Mouse (Mus musculus) limb, embryonic 11.5 days (tissue): ENCODE measurements at regions not wholly inside any gene's neighbourhood (a gene's known extent, or its start where the extent isn't known, plus 50 kb on each side); places are given as distances from the start of the nearest gene placed in this dataset.
A peak's percentile ranks its signal among the peaks of the same experiment; 100 is the strongest.
"Not testable (repeated sequence)": the region's sequence is repeated elsewhere in the genome, so short reads cannot be mapped to it uniquely, and the experiment has no call there.

Experiments
- ATAC-seq: fragments of 200-750 bp; cut with Nextera tagmentation; 2 replicates; pipeline ENCODE4 v1.8.0; 2017; ENCODE audit warnings: low read depth; ENCODE audit not compliant: insufficient number of reproducible peaks, low FRiP score, low TSS enrichment
- DNase-seq: peaks from one replicate; pipeline ENCODE4 v3.0.0-alpha.2; 2015; ENCODE audit warnings: low spot score
- H3K27ac ChIP-seq: fragments of 300-500 bp; sonication (generic); replicated peaks from 2 replicates; pipeline ENCODE4 v1.5.1; 2014; ENCODE audit warnings: low read depth, mild to moderate bottlenecking, low read length
- H3K27me3 ChIP-seq: fragments of 300-500 bp; sonication (generic); 2 replicates; pipeline ENCODE4 v1.6.1; 2014; ENCODE audit warnings: mild to moderate bottlenecking, low read length, mixed read lengths; ENCODE audit not compliant: control insufficient read depth, insufficient read depth
- H3K36me3 ChIP-seq: fragments of 300-500 bp; sonication (generic); 2 replicates; pipeline ENCODE4 v1.6.1; 2014; ENCODE audit warnings: mild to moderate bottlenecking, low read length, moderate library complexity, mixed read lengths; ENCODE audit not compliant: control insufficient read depth, insufficient read depth
- H3K4me1 ChIP-seq: fragments of 300-500 bp; sonication (generic); 2 replicates; pipeline ENCODE4 v1.6.1; 2014; ENCODE audit warnings: low read length, mixed read lengths; ENCODE audit not compliant: control insufficient read depth, insufficient read depth
- H3K4me2 ChIP-seq: fragments of 300-500 bp; sonication (generic); 2 replicates; pipeline ENCODE4 v1.6.1; 2014; ENCODE audit warnings: low read depth, mild to moderate bottlenecking, moderate library complexity; ENCODE audit not compliant: severe bottlenecking
- H3K4me3 ChIP-seq: fragments of 300-500 bp; sonication (generic); 2 replicates; pipeline ENCODE4 v1.5.1; 2014; ENCODE audit warnings: low read depth, low read length
- H3K9ac ChIP-seq: fragments of 300-500 bp; sonication (generic); 2 replicates; pipeline ENCODE4 v1.6.1; 2014; ENCODE audit warnings: mild to moderate bottlenecking, low read length
- H3K9me3 ChIP-seq: fragments of 300-500 bp; sonication (generic); 2 replicates; pipeline ENCODE4 v1.6.1; 2016; ENCODE audit warnings: low read length; ENCODE audit not compliant: control insufficient read depth
- WGBS: fragments of 180-500 bp; shearing (Covaris S2); extraction: QIAGEN DNeasy Blood & Tissue Kit; methylation state at CpG from one replicate; pipeline ENCODE4 v1.1.7; 2014; 5-methylcytosine and 5-hydroxymethylcytosine counted together

DNA sequence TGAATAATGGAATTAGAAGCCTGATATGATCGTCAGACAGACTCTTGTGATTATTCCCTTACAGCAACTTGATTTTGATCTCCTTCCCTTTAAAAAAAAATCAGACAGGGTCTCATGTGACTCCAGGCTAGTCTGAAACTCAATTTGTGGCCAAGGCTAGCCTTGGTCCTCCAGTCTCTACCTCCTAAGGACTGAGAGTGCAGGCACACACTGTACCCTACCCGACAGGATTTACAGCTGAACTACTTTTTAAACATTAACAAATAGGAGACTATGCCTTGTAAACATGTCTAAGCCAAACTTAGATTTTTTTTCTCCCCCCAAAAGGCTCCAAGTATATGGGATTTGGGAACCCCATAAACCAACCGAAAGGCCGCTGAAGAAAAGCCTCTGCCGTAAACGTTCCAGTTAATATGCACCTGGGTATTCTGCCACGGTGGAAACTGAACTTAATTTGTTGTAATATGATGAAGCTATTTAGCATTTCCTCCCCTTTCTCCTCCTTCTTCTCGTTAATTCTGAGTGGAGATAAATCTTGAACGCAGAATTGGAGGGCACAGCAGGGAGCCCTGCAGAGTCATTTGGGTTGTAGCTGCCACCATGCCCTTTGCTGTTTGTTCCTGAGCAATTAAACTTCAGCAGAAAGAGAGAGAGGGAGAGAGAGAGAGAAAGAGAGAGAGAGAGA lies 170.0 kb upstream of the Kit start:
- Histone ChIP-seq H3K27ac (peak overlapping the region; percentile 3; the same call in 1 of the 2 replicates), H3K9ac (no peak overlapping the region), H3K4me3 (no peak overlapping the region), H3K4me1 (peaks cover 13% of the 10 kb centered on the region), H3K4me2 (no peak overlapping the region), H3K9me3 (no peaks in the 10 kb centered on the region), H3K36me3 (no peaks in the 10 kb centered on the region), H3K27me3 (no peaks in the 10 kb centered on the region)
- 18% methylated on average over 9 of the region's 9 CpGs for WGBS
- DNase-seq (peak; percentile 48), ATAC-seq (0 out of 2 replicates have a peak, but pooled peaks have one; percentile 67)

DNA sequence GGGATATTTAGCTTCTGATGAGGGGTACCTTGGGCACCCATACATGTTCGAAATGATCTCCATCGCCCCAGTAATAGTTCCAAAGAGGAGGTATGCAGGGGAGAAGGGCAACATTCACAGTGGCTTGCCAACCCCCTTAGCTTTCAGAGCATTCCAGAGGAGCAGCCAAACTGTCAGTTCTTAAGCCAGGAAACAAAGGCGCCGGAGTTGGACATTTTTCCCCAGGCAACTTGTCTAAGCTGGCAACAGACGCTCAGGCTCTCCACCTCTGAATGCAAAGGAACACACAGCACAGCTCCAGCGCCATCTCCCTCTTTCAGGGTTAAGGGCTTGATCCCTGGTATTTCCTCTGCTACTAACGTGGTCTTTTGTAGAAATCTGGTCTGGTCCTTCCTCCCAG lies 169.2 kb upstream of the Kit start:
- no peak overlapping the region for H3K9ac ChIP-seq
- H3K4me2 ChIP-seq, result no peak overlapping the region
- DNase-seq, result no peak
- no peaks in the 10 kb centered on the region for H3K9me3 ChIP-seq
- no peaks in the 10 kb centered on the region for H3K27me3 ChIP-seq
- H3K4me3 ChIP-seq, result no peak overlapping the region
- WGBS, result 50% methylated on average over 7 of the region's 7 CpGs
- peaks cover 13% of the 10 kb centered on the region for H3K4me1 ChIP-seq
- no peak for ATAC-seq
- no peaks in the 10 kb centered on the region for H3K36me3 ChIP-seq
- H3K27ac ChIP-seq, result peak overlapping the region; percentile 55; the same call in 1 of the 2 replicates

DNA sequence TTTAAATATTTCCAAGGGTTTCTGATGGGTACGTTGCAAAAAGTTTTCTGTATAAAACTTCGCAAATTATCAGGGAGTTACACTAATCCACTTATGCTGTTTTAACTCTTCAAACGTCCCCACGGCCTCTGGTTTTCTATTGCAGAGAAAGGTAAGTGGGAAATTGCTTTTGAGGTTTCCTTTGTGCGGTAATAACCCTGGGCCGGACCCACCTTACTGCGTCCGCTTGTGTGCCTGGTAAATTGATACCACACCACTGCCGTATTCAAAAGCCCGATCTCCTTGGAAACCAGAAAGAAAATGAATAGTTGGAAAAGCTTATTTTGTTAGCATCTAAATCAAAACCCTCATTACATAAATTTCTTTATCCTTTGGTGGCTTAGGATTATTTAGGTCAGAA lies 167.0 kb upstream of the Kit start:
- Histone ChIP-seq H3K4me1 (peaks cover 10% of the 10 kb centered on the region), H3K4me3 (no peak overlapping the region), H3K27ac (no peak overlapping the region), H3K36me3 (no peaks in the 10 kb centered on the region), H3K4me2 (no peak overlapping the region), H3K9me3 (no peaks in the 10 kb centered on the region), H3K9ac (no peak overlapping the region), H3K27me3 (no peaks in the 10 kb centered on the region)
- DNase-seq (peak; percentile 33), ATAC-seq (no peak)
- WGBS, result 31% methylated on average over 10 of the region's 10 CpGs

DNA sequence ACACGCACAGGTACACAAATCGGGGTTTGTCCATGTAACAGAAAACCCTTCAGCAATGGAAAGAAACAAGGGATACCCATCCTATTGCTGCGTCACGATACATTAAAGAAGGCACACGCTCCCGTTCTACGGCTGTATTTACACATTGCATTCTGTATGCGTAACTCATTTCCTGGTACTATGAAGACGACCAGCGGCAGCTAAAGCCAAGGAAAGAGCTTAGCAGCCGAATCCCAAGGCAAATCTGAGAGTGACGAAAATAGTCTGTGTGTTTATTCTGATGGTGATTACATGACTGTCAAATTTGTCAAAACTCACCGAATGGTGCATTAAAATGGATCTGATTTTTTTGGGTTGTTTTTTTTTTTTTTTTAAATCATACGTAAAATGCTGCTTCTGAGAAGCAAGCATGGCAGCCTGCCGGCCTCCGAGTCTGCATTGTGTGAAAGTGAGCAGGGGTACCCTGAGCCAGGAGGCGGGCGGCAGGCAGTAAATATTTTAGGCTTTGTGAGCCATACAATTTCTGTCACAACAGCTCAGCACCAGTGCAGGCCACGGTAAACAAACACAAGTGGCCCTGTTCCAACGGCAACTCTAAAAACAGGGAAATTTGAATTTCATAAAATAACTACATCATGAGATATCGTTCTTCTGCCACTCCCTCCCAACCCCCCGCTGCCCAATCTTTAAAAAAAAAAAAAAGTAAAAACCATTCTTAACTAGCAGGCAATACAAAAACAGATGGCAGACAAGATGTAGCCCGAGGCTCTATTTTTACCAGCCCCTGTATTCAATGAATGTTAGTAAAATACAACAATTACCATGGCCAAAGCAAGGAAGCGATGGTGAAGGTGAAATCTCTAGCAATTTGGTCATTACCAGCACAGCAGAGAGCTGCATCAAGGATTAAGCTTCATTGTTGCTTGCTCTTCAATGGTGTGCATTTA lies 164.2 kb upstream of the Kit start:
- no peak overlapping the region for H3K9ac ChIP-seq
- 82% methylated on average over 24 of the region's 24 CpGs for WGBS

DNA sequence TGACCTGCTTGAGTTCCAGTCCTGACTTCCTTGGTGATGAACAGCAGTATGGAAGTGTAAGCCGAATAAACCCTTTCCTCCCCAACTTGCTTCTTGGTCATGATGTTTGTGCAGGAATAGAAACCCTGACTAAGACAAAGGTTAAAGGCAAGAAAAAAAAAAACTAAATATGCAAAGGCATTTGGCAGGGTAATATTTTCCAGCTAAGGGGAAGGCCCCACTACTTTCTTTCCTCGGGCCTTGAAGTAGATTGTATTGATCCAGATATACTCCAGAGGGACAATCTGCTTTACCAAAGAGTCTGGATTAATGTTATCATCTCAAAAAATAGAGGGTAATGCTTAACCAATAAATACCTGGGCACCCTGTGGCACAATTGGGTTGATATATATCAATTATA lies 155.4 kb upstream of the Kit start:
- not testable (repeated sequence) for ATAC-seq, H3K4me3 ChIP-seq, H3K36me3 ChIP-seq, H3K4me1 ChIP-seq, DNase-seq, H3K9ac ChIP-seq, H3K27me3 ChIP-seq, H3K4me2 ChIP-seq, H3K27ac ChIP-seq, H3K9me3 ChIP-seq
- WGBS, result 95% methylated on average over 2 of the region's 2 CpGs

More for the DNA sequence above, 164.2 kb upstream of the Kit start:
- Histone ChIP-seq H3K4me3 (no peak overlapping the region), H3K4me1 (0 out of 2 replicates have a peak, but pooled peaks cover 3% of the 10 kb centered on the region), H3K36me3 (no peaks in the 10 kb centered on the region), H3K27me3 (no peaks in the 10 kb centered on the region), H3K4me2 (no peak overlapping the region), H3K27ac (no peak overlapping the region), H3K9me3 (no peaks in the 10 kb centered on the region)
- DNase-seq (no peak), ATAC-seq (no peak)

DNA sequence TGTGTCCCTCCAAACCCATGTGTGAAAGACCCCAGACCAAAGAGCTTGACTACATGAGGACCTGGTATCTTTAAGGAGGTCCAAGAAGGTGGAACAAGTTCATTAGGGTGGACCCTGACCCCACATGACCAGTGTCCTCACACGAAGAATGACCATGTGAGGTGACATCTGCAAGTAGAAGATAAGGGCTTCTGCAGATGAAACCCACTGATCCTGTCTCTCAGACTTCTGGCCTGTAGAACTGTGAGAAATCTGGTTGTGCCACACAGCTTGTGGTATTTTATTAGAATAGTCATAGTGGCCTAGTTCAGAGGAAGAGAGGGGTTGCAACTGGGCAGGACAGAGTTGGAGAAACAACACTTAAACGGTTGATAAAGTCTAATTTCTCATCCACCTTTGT lies 141.8 kb upstream of the Kit start:
- Histone ChIP-seq H3K4me3 (no peak overlapping the region), H3K27ac (no peak overlapping the region), H3K9ac (no peak overlapping the region), H3K4me2 (no peak overlapping the region), H3K9me3 (no peaks in the 10 kb centered on the region), H3K36me3 (no peaks in the 10 kb centered on the region), H3K4me1 (no peaks in the 10 kb centered on the region), H3K27me3 (no peaks in the 10 kb centered on the region)
- WGBS, result 94% methylated on average over 2 of the region's 2 CpGs
- no peak for DNase-seq
- ATAC-seq, result no peak

DNA sequence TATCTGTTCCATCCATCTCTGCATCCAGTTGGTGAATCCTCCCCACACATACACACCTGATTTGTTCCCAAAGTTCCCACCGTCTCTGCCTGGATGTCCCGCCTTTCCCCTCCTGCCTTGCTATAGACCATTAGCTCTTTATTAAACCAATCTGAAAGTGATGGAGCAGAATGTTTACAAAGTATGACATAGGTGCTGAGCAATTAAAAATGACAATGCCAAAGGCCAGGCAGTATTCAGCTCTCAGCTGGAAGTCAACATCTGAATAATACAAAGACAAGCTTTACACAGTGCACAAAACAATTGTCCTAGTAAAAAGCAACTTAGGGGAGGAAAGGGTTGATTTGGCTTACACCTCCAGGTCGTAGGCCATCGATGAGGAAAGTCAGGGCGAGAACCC lies 136.8 kb upstream of the Kit start:
- H3K4me1 ChIP-seq, result no peaks in the 10 kb centered on the region
- WGBS, result 85% methylated on average over 5 of the region's 5 CpGs
- no peak overlapping the region for H3K9ac ChIP-seq
- H3K27me3 ChIP-seq, result no peaks in the 10 kb centered on the region
- H3K9me3 ChIP-seq, result no peaks in the 10 kb centered on the region
- no peak overlapping the region for H3K4me2 ChIP-seq
- no peak overlapping the region for H3K4me3 ChIP-seq
- DNase-seq, result no peak
- no peak for ATAC-seq
- no peaks in the 10 kb centered on the region for H3K36me3 ChIP-seq
- no peak overlapping the region for H3K27ac ChIP-seq

DNA sequence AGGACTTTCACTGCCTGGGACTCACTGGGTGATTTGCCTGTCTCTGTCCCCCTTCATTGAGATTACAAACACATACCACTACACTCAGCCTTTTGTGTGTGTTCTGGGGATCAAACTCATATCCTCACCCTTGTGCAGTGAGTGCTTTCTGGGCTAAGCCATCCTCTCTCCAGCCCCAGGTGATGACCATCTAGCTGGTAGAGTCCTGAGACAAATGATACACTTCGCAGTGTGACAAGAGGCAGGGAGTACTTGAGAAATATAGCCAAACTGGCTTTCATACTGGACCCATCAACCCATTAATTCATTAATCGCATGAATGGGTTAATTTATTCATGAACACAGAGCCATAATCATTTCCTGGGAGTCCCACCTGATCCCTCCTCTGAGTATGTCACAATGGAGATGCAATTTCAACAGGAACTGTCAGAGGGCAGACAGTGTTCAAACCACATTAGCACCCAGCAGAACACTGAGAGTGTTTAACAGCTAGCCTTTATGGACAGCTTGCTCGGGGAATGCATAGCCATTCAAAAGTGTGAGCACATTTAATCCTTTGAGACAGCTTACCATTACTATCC lies 130.6 kb upstream of the Kit start:
- no peak overlapping the region for H3K27ac ChIP-seq
- no peak overlapping the region for H3K4me2 ChIP-seq
- H3K4me3 ChIP-seq, result no peak overlapping the region
- no peak overlapping the region for H3K9ac ChIP-seq
- no peaks in the 10 kb centered on the region for H3K27me3 ChIP-seq
- no peak for ATAC-seq
- no peak for DNase-seq
- WGBS, result 85% methylated on average over 3 of the region's 3 CpGs
- H3K9me3 ChIP-seq, result no peaks in the 10 kb centered on the region
- H3K36me3 ChIP-seq, result no peaks in the 10 kb centered on the region
- H3K4me1 ChIP-seq, result no peaks in the 10 kb centered on the region
